Mouse (Mus musculus) kidney, postnatal 25 days (tissue): ENCODE measurements around the gene Nkx3-2.
A peak's percentile ranks its signal among the peaks of the same experiment; 100 is the strongest.

ENCODE experiments used
- DNase-seq, 2 experiments: peaks; one replicate each; pipeline ENCODE4 v3.0.0; 2021; ENCODE audit warnings: mixed read lengths in 2 of 2

The Nkx3-2 gene

GRCm38 (mm10) chr5:41762141-41762946 lies 2.0 kb downstream of the Nkx3-2 start:
- peak in 1 of 2 experiments; percentile 18 for DNase-seq

DNA sequence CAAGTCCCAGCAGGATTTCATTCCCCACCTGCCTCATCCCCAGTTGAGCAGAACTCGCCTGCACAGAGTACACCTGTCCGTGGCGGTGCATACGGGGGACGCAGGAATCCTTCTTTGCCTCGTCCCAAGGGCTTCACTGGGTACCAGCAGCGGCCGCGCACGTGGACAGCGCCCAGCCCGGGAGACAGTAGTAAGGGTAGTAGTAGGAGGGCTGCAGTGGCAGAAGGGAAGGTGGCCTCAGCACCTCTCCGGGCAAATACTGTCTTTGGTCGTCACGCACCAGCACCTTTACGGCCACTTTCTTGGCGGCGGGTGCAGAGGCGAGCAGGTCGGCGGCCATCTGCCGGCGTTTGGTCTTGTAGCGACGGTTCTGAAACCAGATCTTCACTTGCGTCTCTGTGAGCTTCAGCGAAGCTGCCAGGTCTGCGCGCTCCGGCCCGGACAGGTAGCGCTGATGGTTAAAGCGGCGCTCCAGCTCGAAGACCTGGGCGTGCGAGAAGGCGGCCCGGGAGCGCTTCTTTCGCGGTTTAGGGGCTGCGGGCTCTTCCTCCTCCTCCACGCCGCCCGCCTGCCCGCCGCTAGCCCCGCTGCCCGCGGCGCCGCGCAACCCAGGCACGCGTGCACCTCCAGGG lies 2.7 kb downstream of the Nkx3-2 start:
- peak in 1 of 2 experiments; percentile 61 for DNase-seq

DNA sequence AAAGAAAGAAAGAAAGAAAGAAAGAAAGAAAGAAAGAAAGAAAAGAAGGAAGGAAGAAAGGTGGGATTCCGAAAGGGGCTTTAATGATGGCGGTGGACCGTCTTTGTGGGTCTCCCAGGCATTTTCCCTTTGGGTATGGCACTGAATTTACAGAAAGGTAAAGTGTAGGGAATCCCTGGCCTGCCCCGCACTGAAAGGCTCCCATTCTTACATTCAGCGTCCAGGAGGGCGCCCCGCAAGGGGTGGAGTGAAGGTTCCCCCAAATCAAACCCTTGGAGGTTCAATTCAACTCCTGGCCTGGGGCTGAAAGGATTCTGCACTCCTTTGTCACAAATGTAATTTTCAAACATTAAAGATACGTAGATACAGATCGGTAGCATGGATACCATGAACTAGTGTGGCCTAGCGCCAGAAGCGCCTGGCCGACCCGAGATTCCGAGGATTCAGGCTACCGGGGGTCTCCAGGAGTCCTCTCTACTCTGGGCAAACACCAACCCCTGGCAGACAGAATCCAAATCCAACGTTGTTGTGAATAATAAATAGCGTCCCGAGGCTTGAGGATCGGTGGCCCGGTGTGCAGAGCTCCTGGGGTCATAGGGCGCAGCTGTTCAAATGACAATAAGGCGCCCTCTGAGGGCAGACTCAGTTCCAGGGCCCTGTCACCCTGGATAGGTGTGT lies 3.3 kb downstream of the Nkx3-2 start:
- no peak for DNase-seq

DNA sequence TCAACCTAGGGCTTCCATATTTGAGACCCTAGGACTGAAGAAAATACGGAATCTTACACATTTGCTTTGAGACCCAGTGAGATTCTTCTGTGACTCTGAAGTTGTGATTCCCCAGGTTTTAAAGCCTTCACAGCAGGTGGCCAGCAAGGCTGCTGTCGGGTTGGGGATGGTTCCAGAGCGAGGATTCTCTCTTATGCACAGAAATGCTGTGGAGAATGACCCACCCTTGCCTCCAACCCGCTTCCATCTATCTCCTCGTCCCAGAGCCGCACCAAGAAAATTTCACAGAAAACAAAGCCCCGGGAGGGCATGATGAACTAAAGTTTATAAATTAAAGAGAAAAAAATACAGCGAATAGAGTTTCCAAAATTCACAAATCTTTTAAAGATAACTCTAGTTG lies 4.2 kb downstream of the Nkx3-2 start:
- DNase-seq = no peak

- DNase-seq = no peak
These were observed 5.3 kb downstream of the Nkx3-2 start for GRCm38 (mm10) chr5:41758671-41759639.

DNA sequence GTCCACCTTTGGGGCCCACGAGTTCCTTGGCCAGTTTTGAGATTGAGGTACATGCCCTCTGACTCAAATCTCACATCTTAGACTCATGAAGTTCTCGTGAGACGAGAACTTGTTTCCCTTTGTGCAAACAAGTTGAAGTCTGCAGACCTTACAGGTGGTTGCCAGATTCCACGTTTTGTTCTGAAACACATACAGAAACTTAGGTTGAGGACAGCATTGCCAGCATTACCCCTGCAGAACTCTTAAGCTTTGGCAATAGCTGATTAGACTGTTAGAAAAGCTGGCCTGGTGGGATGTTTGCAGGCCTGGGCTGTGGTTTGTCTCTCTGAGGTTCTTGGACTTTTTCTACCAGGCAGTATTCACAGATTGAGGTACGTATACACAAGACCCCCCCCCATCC lies 7.0 kb downstream of the Nkx3-2 start:
- DNase-seq = no peak

- no peak for DNase-seq
These were observed 7.9 kb downstream of the Nkx3-2 start for GRCm38 (mm10) chr5:41756396-41756795.

DNA sequence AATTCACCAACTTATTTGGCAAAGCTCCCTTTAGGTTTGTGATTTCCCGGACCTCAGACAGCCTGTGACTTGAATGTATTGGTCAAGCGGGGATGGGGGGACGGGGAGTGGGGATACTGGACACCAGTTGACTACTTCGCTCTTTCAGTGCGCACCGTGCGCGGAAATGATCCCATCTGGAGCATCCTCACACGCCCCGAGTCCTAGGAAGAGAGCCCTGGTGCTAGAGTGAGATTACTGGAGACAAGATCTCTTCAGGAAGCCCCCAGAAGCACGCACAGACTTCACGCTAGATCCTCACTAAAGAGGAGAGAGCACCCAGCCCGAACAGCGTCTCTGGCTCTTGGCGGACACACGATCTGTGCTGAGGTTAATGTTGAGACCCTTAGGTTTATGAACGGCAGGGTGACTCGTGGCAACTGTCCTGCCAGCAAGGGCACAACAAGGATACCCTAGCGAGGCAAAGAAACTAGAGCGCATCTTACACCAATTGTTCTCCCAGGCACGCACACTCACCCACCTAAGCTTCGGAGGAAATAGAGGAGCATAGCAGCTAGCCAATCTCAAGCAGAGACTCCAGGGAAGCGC lies 8.8 kb downstream of the Nkx3-2 start:
- no peak for DNase-seq

DNA sequence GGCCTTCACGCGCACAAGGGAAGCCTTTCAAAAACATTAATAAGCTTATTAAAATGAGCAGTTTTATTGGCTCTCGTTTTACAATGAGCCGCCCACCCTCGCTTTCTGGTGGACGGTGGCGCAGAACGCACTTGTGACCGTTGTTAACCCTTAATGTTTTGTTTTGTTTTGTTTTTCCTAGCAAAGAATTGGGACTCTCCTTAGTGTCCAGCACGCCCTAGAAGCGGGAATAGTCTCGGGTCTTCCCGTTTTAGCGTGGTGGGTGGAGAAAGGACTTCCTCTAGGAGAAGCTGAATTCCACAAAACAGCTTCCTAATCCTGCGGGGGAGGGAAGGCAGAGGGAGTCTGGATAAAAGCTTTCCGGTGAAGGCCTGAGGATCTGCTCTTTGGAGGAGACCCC lies 9.5 kb downstream of the Nkx3-2 start:
- DNase-seq = no peak

DNA sequence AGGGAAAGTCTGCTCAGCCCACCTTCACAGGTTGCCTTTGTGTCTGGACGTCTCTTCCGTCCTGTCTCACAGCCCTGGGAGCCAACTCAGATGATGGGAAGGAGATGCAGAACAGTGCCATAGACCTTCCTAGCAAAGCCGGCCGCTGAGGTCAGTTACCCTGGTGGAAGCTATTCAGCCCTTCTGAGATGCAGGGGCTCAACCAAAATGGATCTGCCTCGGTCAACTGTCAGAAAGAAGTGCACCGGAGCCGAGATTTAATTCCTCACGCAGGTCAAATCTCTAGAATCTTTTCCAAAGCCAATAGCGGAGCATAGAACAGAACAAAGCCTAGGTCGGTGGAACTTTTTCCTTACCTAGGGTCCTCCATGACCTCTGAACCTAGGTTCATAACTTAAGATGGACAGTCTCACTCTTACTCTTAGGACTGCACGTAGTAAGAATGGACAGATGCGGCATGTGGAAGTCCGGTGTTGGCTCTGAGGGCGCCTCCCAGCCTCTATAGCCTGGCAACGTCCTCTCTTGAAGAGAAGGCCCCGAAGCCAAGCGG lies 10.0 kb downstream of the Nkx3-2 start:
- no peak for DNase-seq

DNA sequence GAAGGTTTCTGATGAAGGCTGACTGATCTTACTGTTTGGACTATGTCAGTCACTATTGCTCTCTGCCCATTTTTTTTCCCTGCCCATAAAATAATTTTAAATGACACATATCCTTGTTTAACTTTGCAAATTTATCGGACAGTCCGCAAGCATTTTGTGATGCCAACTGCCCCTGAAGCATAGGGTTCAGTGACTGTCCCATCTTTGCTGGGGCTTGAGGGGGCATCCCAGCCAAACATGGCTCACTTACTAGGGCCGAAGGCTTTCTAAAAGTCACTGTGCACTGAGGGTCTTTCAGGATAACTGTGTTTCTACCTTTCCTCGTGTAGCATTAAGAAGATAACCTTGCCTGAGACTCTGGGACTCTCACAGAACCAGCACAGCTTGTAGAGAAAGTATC lies 11.6 kb downstream of the Nkx3-2 start:
- no peak for DNase-seq

DNA sequence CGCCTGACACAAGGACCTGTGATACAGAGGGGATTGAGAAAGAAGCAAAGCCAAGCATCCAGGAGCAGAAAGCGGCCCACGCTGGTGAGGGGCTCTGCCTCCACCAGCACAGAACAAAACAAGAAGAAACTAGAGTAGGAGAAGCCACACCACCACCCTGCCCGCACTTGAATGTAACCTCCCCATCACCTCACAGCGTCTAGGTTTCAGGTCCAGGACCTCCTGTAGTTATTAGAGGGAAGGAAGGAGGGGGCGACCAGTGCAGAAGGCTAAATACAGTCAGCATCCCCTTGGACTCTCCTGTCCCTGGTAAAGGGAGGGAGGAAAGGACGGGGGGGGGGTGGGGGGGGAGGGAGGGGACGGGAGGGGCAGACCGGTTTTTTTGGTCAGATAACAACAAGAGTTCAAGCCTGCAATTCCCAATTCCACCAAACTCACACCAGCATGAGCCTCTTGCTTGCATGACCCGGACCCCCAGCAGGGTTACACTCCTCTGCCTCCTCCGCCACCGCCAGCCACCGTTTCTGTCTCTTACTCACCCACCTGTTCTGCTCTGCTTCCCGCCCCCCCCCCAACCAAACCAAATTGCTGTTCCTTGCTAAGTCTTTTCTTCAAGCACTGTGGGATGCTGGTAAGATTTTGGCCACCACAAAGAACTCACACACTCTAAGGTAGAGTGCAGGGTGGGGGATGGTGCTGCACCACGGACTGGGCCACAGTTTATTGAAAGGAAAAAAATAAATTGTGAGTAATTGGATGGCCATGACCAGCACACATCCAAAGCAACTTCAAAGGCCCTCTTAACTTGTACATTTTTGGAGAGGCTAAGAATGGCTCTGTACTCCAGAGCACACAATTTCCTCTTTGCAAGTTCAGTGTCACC lies 19.2 kb downstream of the Nkx3-2 start:
- no peak for DNase-seq

GRCm38 (mm10) chr5:41744234-41744633 lies 20.1 kb downstream of the Nkx3-2 start:
- DNase-seq = no peak

DNA sequence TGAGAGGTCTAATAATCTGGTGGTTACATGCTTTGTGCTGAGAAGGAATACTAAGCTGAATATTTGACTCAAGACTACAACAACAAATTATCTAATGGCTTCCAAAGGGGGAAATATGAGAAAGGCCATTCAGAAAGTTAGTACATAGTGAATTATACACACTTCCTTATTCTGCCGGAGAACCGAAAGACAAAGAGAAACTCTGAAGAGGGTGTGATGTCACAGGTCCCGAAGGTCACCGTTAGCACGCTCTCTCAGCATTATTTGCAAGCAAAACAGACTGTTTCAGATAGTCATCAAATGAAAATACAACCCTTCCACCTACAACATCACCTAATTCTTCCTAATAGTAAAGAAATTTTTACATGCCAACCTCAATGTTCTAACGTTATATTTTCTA lies 25.5 kb downstream of the Nkx3-2 start:
- no peak for DNase-seq

GRCm38 (mm10) chr5:41737039-41737438 lies 27.3 kb downstream of the Nkx3-2 start:
- DNase-seq = no peak

GRCm38 (mm10) chr5:41727017-41727416 lies 37.3 kb downstream of the Nkx3-2 start:
- DNase-seq = no peak

- DNase-seq = no peak
These were observed 38.7 kb downstream of the Nkx3-2 start for GRCm38 (mm10) chr5:41725573-41725972.
